Mouse (Mus musculus) embryo, embryonic 11.5 days (tissue): ENCODE measurements around the gene Kif13a.

Experiments used
- DNase-seq: peaks from one replicate; pipeline ENCODE4 v3.0.0-alpha.2; 2012; ENCODE audit warnings: low read depth, low spot score

The Kif13a gene

GRCm38 (mm10) chr13:46727837-46728268 is 201.8 kb downstream of the Kif13a start, which contains the start of gene Nup153:
TSS of gene Nup153 (minus strand) at chr13:46727940.
- peak; percentile 100 for DNase-seq

GRCm38 (mm10) chr13:46727038-46727836 is 202.4 kb downstream of the Kif13a start:
- peak; percentile 42 for DNase-seq

GRCm38 (mm10) chr13:46726288-46727037 is 203.2 kb downstream of the Kif13a start:
- peak; percentile 5 for DNase-seq

- DNase-seq, result no peak
Observed at GRCm38 (mm10) chr13:46725227-46725626, 204.4 kb downstream of the Kif13a start.

GRCm38 (mm10) chr13:46724371-46724770 is 205.3 kb downstream of the Kif13a start:
- no peak for DNase-seq

GRCm38 (mm10) chr13:46721009-46721408 is 208.7 kb downstream of the Kif13a start:
- no peak for DNase-seq

- DNase-seq, result no peak
Observed at GRCm38 (mm10) chr13:46718893-46719400, 210.7 kb downstream of the Kif13a start.

GRCm38 (mm10) chr13:46715976-46716639 is 213.6 kb downstream of the Kif13a start:
- DNase-seq, result no peak

- DNase-seq, result no peak
Observed at GRCm38 (mm10) chr13:46713486-46713885, 216.2 kb downstream of the Kif13a start.

GRCm38 (mm10) chr13:46703138-46703537 is 226.5 kb downstream of the Kif13a start:
- no peak for DNase-seq

- no peak for DNase-seq
Observed at GRCm38 (mm10) chr13:46701486-46701885, 228.2 kb downstream of the Kif13a start.

- DNase-seq, result no peak
Observed at GRCm38 (mm10) chr13:46699372-46699771, 230.3 kb downstream of the Kif13a start.
